Mouse (Mus musculus) heart, postnatal 0 days (tissue): Measurements from ENCODE around the gene Ostf1. TPM values are rescaled to one million over a fixed set of nuclear protein-coding genes. Genes with fewer than 3 reads are reported as not detected.

Source experiments
- ATAC-seq: fragments of 200-750 bp; cut with Nextera tagmentation; 2 replicates; pipeline ENCODE4 v1.8.0; 2017; ENCODE audit warnings: low read depth, moderate number of reproducible peaks, moderate library complexity; ENCODE audit not compliant: insufficient read depth
- DNase-seq: peaks from one replicate; pipeline ENCODE4 v3.0.0-alpha.2; 2016; ENCODE audit warnings: low spot score
- H3K27ac ChIP-seq: fragments of 300-500 bp; sonication (generic); 2 replicates; pipeline ENCODE4 v1.5.1; 2014; ENCODE audit warnings: low read depth, mild to moderate bottlenecking
- H3K27me3 ChIP-seq: fragments of 300-500 bp; sonication (generic); 2 replicates; pipeline ENCODE4 v1.6.1; 2014; ENCODE audit warnings: low read length, mixed read lengths; ENCODE audit not compliant: control insufficient read depth, insufficient read depth
- H3K36me3 ChIP-seq: fragments of 300-500 bp; sonication (generic); replicated peaks from 2 replicates; pipeline ENCODE4 v1.6.1; 2014; ENCODE audit warnings: low read length, mixed read lengths; ENCODE audit not compliant: control insufficient read depth, insufficient read depth
- H3K4me1 ChIP-seq: fragments of 300-500 bp; sonication (generic); 2 replicates; pipeline ENCODE4 v1.6.1; 2014; ENCODE audit warnings: antibody characterized with exemption; ENCODE audit not compliant: control insufficient read depth, insufficient read depth
- H3K4me2 ChIP-seq: fragments of 300-500 bp; sonication (generic); 2 replicates; pipeline ENCODE4 v1.6.1; 2014; ENCODE audit warnings: low read depth, mild to moderate bottlenecking, low read length, moderate library complexity
- H3K4me3 ChIP-seq: fragments of 300-500 bp; sonication (generic); 2 replicates; pipeline ENCODE4 v1.5.1; 2014; ENCODE audit warnings: low read depth, low read length
- H3K9ac ChIP-seq: fragments of 300-500 bp; sonication (generic); replicated peaks from 2 replicates; pipeline ENCODE4 v1.6.1; 2014; ENCODE audit warnings: low read depth, low read length, mixed read lengths
- H3K9me3 ChIP-seq: fragments of 300-500 bp; sonication (generic); replicated peaks from 2 replicates; pipeline ENCODE4 v1.6.1; 2016; ENCODE audit warnings: low read length; ENCODE audit not compliant: control insufficient read depth
- CTCF ChIP-seq: IDR thresholded peaks from 2 replicates; pipeline ENCODE4 v1.5.1; 2016; ENCODE audit warnings: antibody characterized with exemption, control low read depth, low read depth
- EP300 ChIP-seq: IDR thresholded peaks from 2 replicates; pipeline ENCODE4 v1.6.1; 2016; ENCODE audit warnings: antibody characterized with exemption, low read depth
- WGBS: fragments of 180-500 bp; shearing (Covaris S2); extraction: QIAGEN DNeasy Blood & Tissue Kit; methylation state at CpG from one replicate; pipeline ENCODE4 v1.1.7; 2014; 5-methylcytosine and 5-hydroxymethylcytosine counted together
- polyA plus RNA-seq: library from polyadenylated mRNA; unstranded; fragments of >200 nt; fragmentation: Nextera tagmentation; extraction: Ambion mirVana; gene quantifications from 2 replicates; pipeline ENCODE4 v1.2.1, GENCODE M21; 2015
- total RNA-seq: library from RNA; depleted of rRNA; stranded (reverse); fragments of >200 nt; gene quantifications from 2 replicates; pipeline ENCODE4 v1.2.3, GENCODE M21; 2014; ENCODE audit warnings: low replicate concordance

Ostf1 gene
- total and polyA plus RNA-seq, 2 experiments from 2014 or later, result 82.7 to 89.3 TPM

- no peaks in the 10 kb centered on the region for H3K27me3 ChIP-seq
- H3K9me3 ChIP-seq, result no peaks in the 10 kb centered on the region
- no peak overlapping the region for H3K9ac ChIP-seq
- no peak for ATAC-seq
- 66% methylated on average over 4 of the region's 4 CpGs for WGBS
- no peak for DNase-seq
- no peaks in the 10 kb centered on the region for H3K36me3 ChIP-seq
- H3K4me1 ChIP-seq, result peaks cover 2% of the 10 kb centered on the region; the same call in 1 of the 2 replicates
- no peak overlapping the region for H3K27ac ChIP-seq
- TF ChIP-seq EP300, result no peak
- H3K4me3 ChIP-seq, result no peak overlapping the region
- no peak overlapping the region for H3K4me2 ChIP-seq
These were observed 26.9 kb upstream of the Ostf1 start for GRCm38 (mm10) chr19:18658473-18658872.

- Histone ChIP-seq H3K9ac (no peak overlapping the region), H3K4me1 (peaks cover 12% of the 10 kb centered on the region), H3K27ac (no peak overlapping the region), H3K4me2 (no peak overlapping the region), H3K9me3 (no peaks in the 10 kb centered on the region), H3K36me3 (no peaks in the 10 kb centered on the region), H3K4me3 (no peak overlapping the region), H3K27me3 (no peaks in the 10 kb centered on the region)
- no peak for TF ChIP-seq CTCF
- no peak for TF ChIP-seq EP300
- DNase-seq (no peak), ATAC-seq (no peak)
- 74% methylated on average over 7 of the region's 7 CpGs for WGBS
These were observed 24.4 kb upstream of the Ostf1 start for GRCm38 (mm10) chr19:18655999-18656398.

- H3K4me2 ChIP-seq, result no peak overlapping the region
- TF ChIP-seq CTCF (no peak), EP300 (no peak)
- no peaks in the 10 kb centered on the region for H3K36me3 ChIP-seq
- peaks cover 12% of the 10 kb centered on the region for H3K4me1 ChIP-seq
- ATAC-seq, result 0 out of 2 replicates have a peak, but pooled peaks have one; percentile 23
- no peak for DNase-seq
- no peaks in the 10 kb centered on the region for H3K27me3 ChIP-seq
- H3K9me3 ChIP-seq, result no peaks in the 10 kb centered on the region
- H3K27ac ChIP-seq, result no peak overlapping the region
- no peak overlapping the region for H3K4me3 ChIP-seq
- H3K9ac ChIP-seq, result no peak overlapping the region
- 34% methylated on average over 5 of the region's 5 CpGs for WGBS
These were observed 23.4 kb upstream of the Ostf1 start for GRCm38 (mm10) chr19:18654984-18655383.

GRCm38 (mm10) chr19:18654330-18654729 lies 22.7 kb upstream of the Ostf1 start:
- H3K36me3 ChIP-seq, result no peaks in the 10 kb centered on the region
- H3K27me3 ChIP-seq, result no peaks in the 10 kb centered on the region
- no peaks in the 10 kb centered on the region for H3K9me3 ChIP-seq
- TF ChIP-seq CTCF (no peak), EP300 (no peak)
- WGBS, result 74% methylated on average over 8 of the region's 8 CpGs
- no peak overlapping the region for H3K4me2 ChIP-seq
- H3K4me1 ChIP-seq, result peaks cover 12% of the 10 kb centered on the region
- no peak overlapping the region for H3K4me3 ChIP-seq
- no peak overlapping the region for H3K9ac ChIP-seq
- no peak overlapping the region for H3K27ac ChIP-seq
- DNase-seq (no peak), ATAC-seq (no peak)

- Histone ChIP-seq H3K27ac (no peak overlapping the region), H3K36me3 (no peaks in the 10 kb centered on the region), H3K4me2 (no peak overlapping the region), H3K9ac (no peak overlapping the region), H3K4me1 (peaks cover 12% of the 10 kb centered on the region), H3K4me3 (no peak overlapping the region), H3K9me3 (no peaks in the 10 kb centered on the region), H3K27me3 (no peaks in the 10 kb centered on the region)
- WGBS, result 64% methylated on average over 6 of the region's 6 CpGs
- TF ChIP-seq EP300 (no peak), CTCF (no peak)
- ATAC-seq, result no peak
- DNase-seq, result no peak
These were observed 21.4 kb upstream of the Ostf1 start for GRCm38 (mm10) chr19:18653058-18653457.

- H3K27ac ChIP-seq, result no peak overlapping the region
- 41% methylated on average over 4 of the region's 4 CpGs for WGBS
- no peaks in the 10 kb centered on the region for H3K36me3 ChIP-seq
- no peak overlapping the region for H3K4me2 ChIP-seq
- H3K27me3 ChIP-seq, result no peaks in the 10 kb centered on the region
- H3K4me1 ChIP-seq, result peaks cover 12% of the 10 kb centered on the region
- TF ChIP-seq EP300 (no peak), CTCF (no peak)
- H3K9me3 ChIP-seq, result no peaks in the 10 kb centered on the region
- H3K9ac ChIP-seq, result no peak overlapping the region
- DNase-seq, result peak; percentile 53
- ATAC-seq, result no peak
- no peak overlapping the region for H3K4me3 ChIP-seq
These were observed 21.0 kb upstream of the Ostf1 start for GRCm38 (mm10) chr19:18652592-18652991.
